Mouse (Mus musculus) intestine, embryonic 14.5 days (tissue): ENCODE data around the gene Unc119b. TPM values are rescaled to one million over a fixed set of nuclear protein-coding genes. Genes with fewer than 3 reads are reported as not detected.

ENCODE experiments used
- ATAC-seq: fragments of 200-750 bp; cut with Nextera tagmentation; replicated peaks from 2 replicates; pipeline ENCODE4 v1.8.0; 2017; ENCODE audit warnings: low read depth, moderate number of reproducible peaks, moderate TSS enrichment, moderate library complexity; ENCODE audit not compliant: low FRiP score, low TSS enrichment
- DNase-seq: peaks from one replicate; pipeline ENCODE4 v3.0.0-alpha.2; 2018; ENCODE audit warnings: low spot score
- H3K27ac ChIP-seq: fragments of 300-500 bp; sonication (generic); 2 replicates; pipeline ENCODE4 v1.5.1; 2014; ENCODE audit warnings: low read depth, mild to moderate bottlenecking, control low read depth
- H3K27me3 ChIP-seq: fragments of 300-500 bp; sonication (generic); replicated peaks from 2 replicates; pipeline ENCODE4 v1.6.1; 2014; ENCODE audit warnings: low read length, control low read depth; ENCODE audit not compliant: control insufficient read depth, insufficient read depth
- H3K36me3 ChIP-seq: fragments of 300-500 bp; sonication (generic); 2 replicates; pipeline ENCODE4 v1.6.1; 2014; ENCODE audit warnings: low read length, control low read depth; ENCODE audit not compliant: control insufficient read depth, insufficient read depth
- H3K4me1 ChIP-seq: fragments of 300-500 bp; sonication (generic); replicated peaks from 2 replicates; pipeline ENCODE4 v1.6.1; 2014; ENCODE audit warnings: low read length, control low read depth, mixed read lengths; ENCODE audit not compliant: control insufficient read depth, insufficient read depth
- H3K4me2 ChIP-seq: fragments of 300-500 bp; sonication (generic); 2 replicates; pipeline ENCODE4 v1.6.1; 2014; ENCODE audit warnings: low read length
- H3K4me3 ChIP-seq: fragments of 300-500 bp; sonication (generic); 2 replicates; pipeline ENCODE4 v1.5.1; 2014; ENCODE audit warnings: low read depth, low read length, control low read depth, mixed read lengths
- H3K9ac ChIP-seq: fragments of 300-500 bp; sonication (generic); 2 replicates; pipeline ENCODE4 v1.6.1; 2014; ENCODE audit warnings: mild to moderate bottlenecking, low read length
- H3K9me3 ChIP-seq: fragments of 300-500 bp; sonication (generic); 2 replicates; pipeline ENCODE4 v1.6.1; 2016; ENCODE audit warnings: low read length, control low read depth; ENCODE audit not compliant: control insufficient read depth
- WGBS: fragments of 180-500 bp; shearing (Covaris S2); extraction: QIAGEN DNeasy Blood & Tissue Kit; methylation state at CpG from one replicate; pipeline ENCODE4 v1.1.7; 2014; 5-methylcytosine and 5-hydroxymethylcytosine counted together
- polyA plus RNA-seq: library from polyadenylated mRNA; unstranded; fragments of >200 nt; fragmentation: Nextera tagmentation; extraction: Ambion mirVana; gene quantifications from 2 replicates; pipeline ENCODE4 v1.2.1, GENCODE M21; 2014

Gene Unc119b
- polyA plus RNA-seq, 1 experiment from 2014 or later, result 31.0 TPM

- no peaks in the 10 kb centered on the region for H3K4me1 ChIP-seq
- ATAC-seq, result no peak
- H3K9me3 ChIP-seq, result no peaks in the 10 kb centered on the region
- WGBS, result 82% methylated on average over 5 of the region's 5 CpGs
- H3K9ac ChIP-seq, result no peak overlapping the region
- H3K27ac ChIP-seq, result no peak overlapping the region
- H3K4me3 ChIP-seq, result no peak overlapping the region
- no peaks in the 10 kb centered on the region for H3K27me3 ChIP-seq
- H3K36me3 ChIP-seq, result peaks cover 62% of the 10 kb centered on the region
- H3K4me2 ChIP-seq, result no peak overlapping the region
- no peak for DNase-seq
Measured at GRCm38 (mm10) chr5:115099530-115099929, 35.2 kb downstream of the Unc119b start.

DNA sequence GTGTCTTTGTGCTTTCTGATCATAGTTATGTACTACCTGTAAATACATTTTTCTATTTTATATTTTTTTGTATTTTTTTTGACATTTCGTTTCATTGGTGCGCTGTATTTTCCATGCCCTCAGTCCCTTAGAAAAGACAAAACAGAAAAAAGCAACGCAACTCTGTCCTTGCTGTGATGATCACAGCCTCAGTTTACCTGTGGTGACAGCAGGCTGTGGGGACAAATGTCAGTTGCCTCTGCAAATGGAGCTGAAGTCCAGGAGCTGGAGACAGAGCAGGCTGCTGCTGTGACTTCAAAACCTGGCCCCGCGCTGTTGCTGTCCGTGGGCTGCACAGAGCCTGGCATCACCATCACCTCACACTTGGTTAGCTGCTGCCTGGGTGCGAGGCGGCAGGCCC, 36.6 kb downstream of the Unc119b start, which contains the start of gene Gm10401:
Gm10401 (minus strand) TSS at position 101 of the 400 bp plus-strand sequence.
- Histone ChIP-seq H3K27me3 (no peaks in the 10 kb centered on the region), H3K4me3 (no peak within 1 kb of the TSS), H3K9ac (no peak within 1 kb of the TSS), H3K36me3 (peaks cover 71% of the 10 kb centered on the region), H3K4me1 (no peaks in the 10 kb centered on the region), H3K27ac (no peak within 1 kb of the TSS), H3K4me2 (no peak within 1 kb of the TSS), H3K9me3 (no peaks in the 10 kb centered on the region)
- no peak for DNase-seq
- ATAC-seq, result no peak
- 96% methylated on average over 8 of the region's 8 CpGs for WGBS

GRCm38 (mm10) chr5:115091776-115092175, 43.0 kb downstream of the Unc119b start:
- H3K4me2 ChIP-seq, result no peak overlapping the region
- no peaks in the 10 kb centered on the region for H3K27me3 ChIP-seq
- DNase-seq, result no peak
- H3K27ac ChIP-seq, result no peak overlapping the region
- H3K4me1 ChIP-seq, result no peaks in the 10 kb centered on the region
- peaks cover 84% of the 10 kb centered on the region for H3K36me3 ChIP-seq
- ATAC-seq, result no peak
- no peak overlapping the region for H3K9ac ChIP-seq
- H3K9me3 ChIP-seq, result no peaks in the 10 kb centered on the region; the same call in 1 of the 2 replicates
- H3K4me3 ChIP-seq, result no peak overlapping the region
- 88% methylated on average over 6 of the region's 6 CpGs for WGBS

DNA sequence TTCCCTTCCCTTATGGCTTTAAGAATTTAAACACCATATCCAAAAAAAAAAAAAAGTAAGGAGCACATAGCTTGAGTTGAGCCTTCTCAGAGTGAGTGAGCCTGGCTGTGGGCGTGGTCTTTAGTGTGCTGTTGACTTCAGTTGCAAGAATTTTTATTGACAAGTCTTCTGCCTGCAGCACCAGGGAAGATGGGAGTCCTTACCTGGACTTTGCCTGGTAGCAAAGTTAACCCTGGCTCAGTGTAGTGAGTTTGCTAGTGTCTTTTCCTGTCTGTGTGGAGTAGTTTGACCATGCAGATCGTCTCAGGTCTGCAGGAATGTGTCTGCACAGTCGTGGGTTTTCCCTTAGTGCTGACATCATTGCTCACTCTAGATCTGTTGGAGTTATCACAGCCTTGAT, 43.8 kb downstream of the Unc119b start:
- DNase-seq (no peak), ATAC-seq (no peak)
- Histone ChIP-seq H3K27ac (no peak overlapping the region), H3K4me3 (no peak overlapping the region), H3K4me1 (no peaks in the 10 kb centered on the region), H3K27me3 (no peaks in the 10 kb centered on the region), H3K4me2 (no peak overlapping the region), H3K36me3 (peaks cover 83% of the 10 kb centered on the region), H3K9ac (no peak overlapping the region), H3K9me3 (no peaks in the 10 kb centered on the region; the same call in 1 of the 2 replicates)
- 64% methylated on average over 3 of the region's 3 CpGs for WGBS

GRCm38 (mm10) chr5:115089592-115090268, 45.0 kb downstream of the Unc119b start:
- peaks cover 82% of the 10 kb centered on the region for H3K36me3 ChIP-seq

DNA sequence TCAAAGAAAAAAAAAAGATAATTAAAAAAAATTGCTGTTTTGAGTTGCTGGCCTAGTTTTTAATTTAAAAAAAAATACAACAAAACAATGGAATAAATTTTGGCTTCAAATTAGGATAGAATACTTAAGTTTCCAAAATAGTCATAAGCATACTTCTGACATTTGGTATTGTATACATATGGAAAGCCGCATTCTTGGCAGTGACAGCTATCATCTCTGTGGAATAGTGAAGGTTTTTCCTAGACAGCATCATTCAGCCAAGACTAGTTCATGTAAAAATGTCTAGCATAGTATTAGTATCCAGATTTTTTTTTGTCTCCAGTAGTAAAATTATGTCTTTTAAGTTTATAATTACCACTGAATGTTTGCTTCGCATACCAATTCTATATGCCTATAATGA, 49.1 kb downstream of the Unc119b start:
- H3K4me3 ChIP-seq, result no peak overlapping the region
- no peak for DNase-seq
- no peaks in the 10 kb centered on the region for H3K27me3 ChIP-seq
- no peaks in the 10 kb centered on the region for H3K4me1 ChIP-seq
- no peaks in the 10 kb centered on the region; the same call in 1 of the 2 replicates for H3K9me3 ChIP-seq
- no peak overlapping the region for H3K4me2 ChIP-seq
- ATAC-seq, result no peak
- H3K36me3 ChIP-seq, result peaks cover 93% of the 10 kb centered on the region
- H3K27ac ChIP-seq, result no peak overlapping the region
- H3K9ac ChIP-seq, result no peak overlapping the region
- 98% methylated on average over 2 of the region's 2 CpGs for WGBS

More at GRCm38 (mm10) chr5:115089592-115090268, 45.0 kb downstream of the Unc119b start:
- H3K9ac ChIP-seq, result no peak overlapping the region
- 84% methylated on average over 5 of the region's 5 CpGs for WGBS
- no peak overlapping the region for H3K27ac ChIP-seq
- no peak for ATAC-seq
- no peak overlapping the region for H3K4me3 ChIP-seq
- H3K27me3 ChIP-seq, result no peaks in the 10 kb centered on the region
- DNase-seq, result no peak
- no peaks in the 10 kb centered on the region; the same call in 1 of the 2 replicates for H3K9me3 ChIP-seq
- H3K4me1 ChIP-seq, result no peaks in the 10 kb centered on the region
- H3K4me2 ChIP-seq, result no peak overlapping the region

DNA sequence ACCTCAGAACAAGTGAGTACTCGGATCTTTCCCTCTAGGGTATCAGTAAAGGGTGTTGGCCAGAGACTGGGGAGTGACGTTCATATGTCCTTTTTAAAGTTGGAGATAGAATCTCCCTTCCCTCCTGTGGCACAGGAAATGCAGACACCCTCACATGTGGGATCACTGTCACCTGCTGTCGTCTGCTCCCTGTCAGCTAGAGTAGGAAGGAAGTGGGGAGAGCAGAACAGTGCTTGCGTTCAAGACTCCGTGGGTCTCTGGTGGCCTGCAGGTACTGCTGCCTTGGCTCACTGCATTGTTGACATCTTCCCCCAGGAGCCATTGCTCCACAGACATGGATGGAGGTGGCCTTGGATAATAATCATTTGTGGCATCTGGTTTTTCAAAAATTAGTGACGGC, 51.3 kb downstream of the Unc119b start:
- no peak for ATAC-seq
- Histone ChIP-seq H3K4me3 (no peak overlapping the region), H3K9me3 (no peaks in the 10 kb centered on the region), H3K4me1 (no peaks in the 10 kb centered on the region), H3K4me2 (no peak overlapping the region), H3K9ac (no peak overlapping the region), H3K27me3 (no peaks in the 10 kb centered on the region), H3K27ac (no peak overlapping the region), H3K36me3 (peaks cover 73% of the 10 kb centered on the region)
- no peak for DNase-seq
- 84% methylated on average over 6 of the region's 6 CpGs for WGBS

- H3K36me3 ChIP-seq, result peaks cover 56% of the 10 kb centered on the region
- ATAC-seq (no peak), DNase-seq (no peak)
- H3K4me3 ChIP-seq, result no peak overlapping the region
- no peaks in the 10 kb centered on the region for H3K27me3 ChIP-seq
- no peak overlapping the region for H3K9ac ChIP-seq
- H3K9me3 ChIP-seq, result no peaks in the 10 kb centered on the region
- no peaks in the 10 kb centered on the region for H3K4me1 ChIP-seq
- no peak overlapping the region for H3K27ac ChIP-seq
- no peak overlapping the region for H3K4me2 ChIP-seq
- 81% methylated on average over 5 of the region's 5 CpGs for WGBS
Measured at GRCm38 (mm10) chr5:115081636-115082035, 53.1 kb downstream of the Unc119b start.
